Mouse (Mus musculus): Measurements from ENCODE around the gene Utp11.
A peak's percentile ranks its signal among the peaks of the same experiment; 100 is the strongest.

The Utp11 gene

GRCm38 (mm10) chr4:124672347-124673320 lies 20.8 kb downstream of the Utp11 start:
- no peak for DNase-seq (ENCODE audit: low spot score)

GRCm38 (mm10) chr4:124671583-124671982 lies 21.8 kb downstream of the Utp11 start:
- no peak for DNase-seq (ENCODE audit: low spot score)

- no peak for DNase-seq (ENCODE audit: low spot score)
Observed at GRCm38 (mm10) chr4:124670232-124670631, 23.2 kb downstream of the Utp11 start.

GRCm38 (mm10) chr4:124668078-124668477 lies 25.3 kb downstream of the Utp11 start:
- DNase-seq (ENCODE audit: low spot score) = no peak

GRCm38 (mm10) chr4:124667476-124668033 lies 25.8 kb downstream of the Utp11 start:
- no peak for DNase-seq (ENCODE audit: low spot score)

- no peak for DNase-seq (ENCODE audit: low spot score)
Observed at GRCm38 (mm10) chr4:124664604-124665003, 28.8 kb downstream of the Utp11 start.

- no peak for DNase-seq (ENCODE audit: low spot score)
Observed at GRCm38 (mm10) chr4:124664185-124664584, 29.2 kb downstream of the Utp11 start.

- DNase-seq (ENCODE audit: low spot score) = no peak
Observed at GRCm38 (mm10) chr4:124663034-124663433, 30.4 kb downstream of the Utp11 start.

- DNase-seq (ENCODE audit: low spot score) = no peak
Observed at GRCm38 (mm10) chr4:124660603-124661002, 32.8 kb downstream of the Utp11 start.

GRCm38 (mm10) chr4:124659251-124660217 lies 33.9 kb downstream of the Utp11 start:
- DNase-seq (ENCODE audit: low spot score) = no peak

- no peak for DNase-seq (ENCODE audit: low spot score)
Observed at GRCm38 (mm10) chr4:124658412-124658851, 35.0 kb downstream of the Utp11 start.

- no peak for DNase-seq (ENCODE audit: low spot score)
Observed at GRCm38 (mm10) chr4:124657781-124658180, 35.6 kb downstream of the Utp11 start.

GRCm38 (mm10) chr4:124656854-124657650 lies 36.3 kb downstream of the Utp11 start:
- DNase-seq (ENCODE audit: low spot score) = peak; percentile 72

- no peak for DNase-seq (ENCODE audit: low spot score)
Observed at GRCm38 (mm10) chr4:124656518-124656853, 36.9 kb downstream of the Utp11 start, which contains the start of gene Pou3f1. Gene Pou3f1, plus strand, starts transcription at chr4:124656807.

- no peak for DNase-seq (ENCODE audit: low spot score)
Observed at GRCm38 (mm10) chr4:124652886-124653285, 40.5 kb downstream of the Utp11 start.

GRCm38 (mm10) chr4:124647909-124648308 lies 45.5 kb downstream of the Utp11 start:
- DNase-seq (ENCODE audit: low spot score) = no peak

GRCm38 (mm10) chr4:124646591-124646990 lies 46.8 kb downstream of the Utp11 start:
- DNase-seq (ENCODE audit: low spot score) = peak; percentile 11

- DNase-seq (ENCODE audit: low spot score) = peak; percentile 36
Observed at GRCm38 (mm10) chr4:124644974-124645433, 48.4 kb downstream of the Utp11 start.

GRCm38 (mm10) chr4:124643859-124644258 lies 49.5 kb downstream of the Utp11 start:
- DNase-seq (ENCODE audit: low spot score) = no peak

- DNase-seq (ENCODE audit: low spot score) = no peak
Observed at GRCm38 (mm10) chr4:124639715-124640114, 53.7 kb downstream of the Utp11 start.

GRCm38 (mm10) chr4:124633281-124633680 lies 60.1 kb downstream of the Utp11 start:
- DNase-seq (ENCODE audit: low spot score) = peak; percentile 58
